Mouse (Mus musculus) thymus, adult 2 months (tissue): ENCODE measurements around the gene Ms4a7. TPM values are rescaled to one million over a fixed set of nuclear protein-coding genes. Genes with fewer than 3 reads are reported as not detected.
"Not testable (repeated sequence)": the region's sequence is repeated elsewhere in the genome, so short reads cannot be mapped to it uniquely, and the experiment has no call there.

Experiments
- DNase-seq: peaks from one replicate; pipeline ENCODE4 v3.0.0; 2021
- H3K27ac ChIP-seq: fragments of 200-500 bp; 2 replicates; pipeline ENCODE4 v1.5.1; 2012; ENCODE audit warnings: low read length, control low read depth; ENCODE audit not compliant: control insufficient read depth, insufficient read depth
- H3K27me3 ChIP-seq: fragments of 200-500 bp; 2 replicates; pipeline ENCODE4 v1.6.1; 2012; ENCODE audit warnings: mild to moderate bottlenecking, low read length, moderate library complexity, mixed read lengths; ENCODE audit not compliant: control insufficient read depth, insufficient read depth
- H3K36me3 ChIP-seq: fragments of 200-500 bp; 2 replicates; pipeline ENCODE4 v1.6.1; 2012; ENCODE audit warnings: mild to moderate bottlenecking, low read length, moderate library complexity; ENCODE audit not compliant: control insufficient read depth, insufficient read depth
- H3K4me1 ChIP-seq: fragments of 200-500 bp; replicated peaks from 2 replicates; pipeline ENCODE4 v1.6.1; 2012; ENCODE audit warnings: low read length; ENCODE audit not compliant: control insufficient read depth, insufficient read depth
- H3K4me3 ChIP-seq: fragments of 200-500 bp; 2 replicates; pipeline ENCODE4 v1.5.1; 2012; ENCODE audit warnings: mild to moderate bottlenecking, low read length, control low read depth, moderate library complexity; ENCODE audit not compliant: control insufficient read depth, insufficient read depth
- CTCF ChIP-seq: fragments of 200-500 bp; IDR thresholded peaks from 2 replicates; pipeline ENCODE4 v1.5.1; 2012; ENCODE audit warnings: mild to moderate bottlenecking, control low read depth, low read length, moderate library complexity, borderline replicate concordance; ENCODE audit not compliant: control insufficient read depth, poor library complexity, insufficient read depth; ENCODE audit errors: extremely low read depth
- POLR2A ChIP-seq: fragments of 200-500 bp; IDR thresholded peaks from 2 replicates; pipeline ENCODE4 v1.6.1; 2012; ENCODE audit warnings: mild to moderate bottlenecking, low read length, control low read depth, moderate library complexity; ENCODE audit not compliant: control insufficient read depth, poor library complexity, insufficient read depth; ENCODE audit errors: extremely low read depth
- WGBS: fragments of 180-500 bp; shearing (Covaris S2); methylation state at CpG from one replicate; pipeline ENCODE4 v1.1.7; 2018; 5-methylcytosine and 5-hydroxymethylcytosine counted together
- polyA plus RNA-seq: library from polyadenylated mRNA; depleted of rRNA; stranded (reverse); fragments of >200 nt; gene quantifications from 2 replicates; pipeline ENCODE4 v1.2.3, GENCODE M21; 2012

Ms4a7 gene
- polyA plus RNA-seq, 1 experiment: 10.6 TPM

- WGBS: 82% methylated on average over 1 of the region's 1 CpGs
- H3K27me3 ChIP-seq: no peaks in the 10 kb centered on the region
- H3K36me3 ChIP-seq: no peaks in the 10 kb centered on the region
- no peaks in the 10 kb centered on the region for H3K4me1 ChIP-seq
- no peak within 1 kb of the TSS for H3K27ac ChIP-seq
- H3K4me3 ChIP-seq: no peak within 1 kb of the TSS
- TF ChIP-seq POLR2A (no peak), CTCF (no peak)
- DNase-seq: no peak
Observed at GRCm38 (mm10) chr19:11314354-11314753, 21.6 kb downstream of the Ms4a7 start, which contains the start of gene Ms4a14. Gene Ms4a14, minus strand, starts transcription at chr19:11314454.

GRCm38 (mm10) chr19:11308888-11309287 lies 27.1 kb downstream of the Ms4a7 start:
- H3K27ac ChIP-seq: no peak overlapping the region
- no peaks in the 10 kb centered on the region for H3K36me3 ChIP-seq
- H3K27me3 ChIP-seq: no peaks in the 10 kb centered on the region
- no peak for TF ChIP-seq POLR2A
- TF ChIP-seq CTCF: no peak
- H3K4me3 ChIP-seq: no peak overlapping the region
- no peak for DNase-seq
- H3K4me1 ChIP-seq: no peaks in the 10 kb centered on the region

- not testable (repeated sequence) for H3K27me3 ChIP-seq, DNase-seq, H3K27ac ChIP-seq, H3K4me3 ChIP-seq, H3K36me3 ChIP-seq, H3K4me1 ChIP-seq
- 85% methylated on average over 4 of the region's 4 CpGs for WGBS
Observed at GRCm38 (mm10) chr19:11299529-11299928, 36.4 kb downstream of the Ms4a7 start.

GRCm38 (mm10) chr19:11298939-11299338 lies 37.0 kb downstream of the Ms4a7 start:
- no peaks in the 10 kb centered on the region for H3K27me3 ChIP-seq
- no peak overlapping the region for H3K27ac ChIP-seq
- DNase-seq: no peak
- 96% methylated on average over 2 of the region's 2 CpGs for WGBS
- no peaks in the 10 kb centered on the region for H3K36me3 ChIP-seq
- H3K4me1 ChIP-seq: no peaks in the 10 kb centered on the region
- TF ChIP-seq CTCF: no peak
- H3K4me3 ChIP-seq: no peak overlapping the region

- H3K27ac ChIP-seq, DNase-seq, H3K4me1 ChIP-seq, H3K27me3 ChIP-seq, H3K4me3 ChIP-seq, H3K36me3 ChIP-seq: not testable (repeated sequence)
- 38% methylated on average over 3 of the region's 3 CpGs for WGBS
Observed at GRCm38 (mm10) chr19:11293616-11294015, 42.3 kb downstream of the Ms4a7 start.

GRCm38 (mm10) chr19:11292990-11293389 lies 43.0 kb downstream of the Ms4a7 start:
- 9% methylated on average over 12 of the region's 12 CpGs for WGBS

GRCm38 (mm10) chr19:11283773-11284172 lies 52.2 kb downstream of the Ms4a7 start, which contains the start of gene Ms4a5:
Gene Ms4a5, minus strand, starts transcription at chr19:11283873.
- H3K4me3 ChIP-seq: no peak within 1 kb of the TSS
- no peak for DNase-seq
- H3K27me3 ChIP-seq: no peaks in the 10 kb centered on the region
- 95% methylated on average over 2 of the region's 2 CpGs for WGBS
- H3K36me3 ChIP-seq: no peaks in the 10 kb centered on the region
- H3K4me1 ChIP-seq: no peaks in the 10 kb centered on the region
- no peak within 1 kb of the TSS for H3K27ac ChIP-seq
- TF ChIP-seq POLR2A (no peak), CTCF (no peak)

More at GRCm38 (mm10) chr19:11292990-11293389, 43.0 kb downstream of the Ms4a7 start:
- TF ChIP-seq CTCF: no peak
- no peak for TF ChIP-seq POLR2A
- peak overlapping the region; percentile 11; the same call in 1 of the 2 replicates for H3K27ac ChIP-seq
- no peaks in the 10 kb centered on the region for H3K4me1 ChIP-seq
- H3K36me3 ChIP-seq: no peaks in the 10 kb centered on the region
- DNase-seq: peak; percentile 4
- H3K4me3 ChIP-seq: peak overlapping the region; percentile 39
- H3K27me3 ChIP-seq: no peaks in the 10 kb centered on the region
